Mouse (Mus musculus) thymus, adult 2 months (tissue): ENCODE results near the gene Tmed10. TPM values are rescaled to one million over a fixed set of nuclear protein-coding genes. Genes with fewer than 3 reads are reported as not detected.
A peak's percentile ranks its signal among the peaks of the same experiment; 100 is the strongest.

ENCODE experiments used
- DNase-seq: peaks from one replicate; pipeline ENCODE4 v3.0.0; 2021
- H3K27ac ChIP-seq: fragments of 200-500 bp; 2 replicates; pipeline ENCODE4 v1.5.1; 2012; ENCODE audit warnings: low read length, control low read depth; ENCODE audit not compliant: control insufficient read depth, insufficient read depth
- H3K27me3 ChIP-seq: fragments of 200-500 bp; 2 replicates; pipeline ENCODE4 v1.6.1; 2012; ENCODE audit warnings: mild to moderate bottlenecking, low read length, moderate library complexity, mixed read lengths; ENCODE audit not compliant: control insufficient read depth, insufficient read depth
- H3K36me3 ChIP-seq: fragments of 200-500 bp; 2 replicates; pipeline ENCODE4 v1.6.1; 2012; ENCODE audit warnings: mild to moderate bottlenecking, low read length, moderate library complexity; ENCODE audit not compliant: control insufficient read depth, insufficient read depth
- H3K4me1 ChIP-seq: fragments of 200-500 bp; replicated peaks from 2 replicates; pipeline ENCODE4 v1.6.1; 2012; ENCODE audit warnings: low read length; ENCODE audit not compliant: control insufficient read depth, insufficient read depth
- H3K4me3 ChIP-seq: fragments of 200-500 bp; 2 replicates; pipeline ENCODE4 v1.5.1; 2012; ENCODE audit warnings: mild to moderate bottlenecking, low read length, control low read depth, moderate library complexity; ENCODE audit not compliant: control insufficient read depth, insufficient read depth
- CTCF ChIP-seq: fragments of 200-500 bp; IDR thresholded peaks from 2 replicates; pipeline ENCODE4 v1.5.1; 2012; ENCODE audit warnings: mild to moderate bottlenecking, control low read depth, low read length, moderate library complexity, borderline replicate concordance; ENCODE audit not compliant: control insufficient read depth, poor library complexity, insufficient read depth; ENCODE audit errors: extremely low read depth
- POLR2A ChIP-seq: fragments of 200-500 bp; IDR thresholded peaks from 2 replicates; pipeline ENCODE4 v1.6.1; 2012; ENCODE audit warnings: mild to moderate bottlenecking, low read length, control low read depth, moderate library complexity; ENCODE audit not compliant: control insufficient read depth, poor library complexity, insufficient read depth; ENCODE audit errors: extremely low read depth
- WGBS: fragments of 180-500 bp; shearing (Covaris S2); methylation state at CpG from one replicate; pipeline ENCODE4 v1.1.7; 2018; 5-methylcytosine and 5-hydroxymethylcytosine counted together
- polyA plus RNA-seq: library from polyadenylated mRNA; depleted of rRNA; stranded (reverse); fragments of >200 nt; gene quantifications from 2 replicates; pipeline ENCODE4 v1.2.3, GENCODE M21; 2012; rRNA removed

Gene Tmed10
- 152 and 180 TPM in 2 replicates for polyA plus RNA-seq

DNA sequence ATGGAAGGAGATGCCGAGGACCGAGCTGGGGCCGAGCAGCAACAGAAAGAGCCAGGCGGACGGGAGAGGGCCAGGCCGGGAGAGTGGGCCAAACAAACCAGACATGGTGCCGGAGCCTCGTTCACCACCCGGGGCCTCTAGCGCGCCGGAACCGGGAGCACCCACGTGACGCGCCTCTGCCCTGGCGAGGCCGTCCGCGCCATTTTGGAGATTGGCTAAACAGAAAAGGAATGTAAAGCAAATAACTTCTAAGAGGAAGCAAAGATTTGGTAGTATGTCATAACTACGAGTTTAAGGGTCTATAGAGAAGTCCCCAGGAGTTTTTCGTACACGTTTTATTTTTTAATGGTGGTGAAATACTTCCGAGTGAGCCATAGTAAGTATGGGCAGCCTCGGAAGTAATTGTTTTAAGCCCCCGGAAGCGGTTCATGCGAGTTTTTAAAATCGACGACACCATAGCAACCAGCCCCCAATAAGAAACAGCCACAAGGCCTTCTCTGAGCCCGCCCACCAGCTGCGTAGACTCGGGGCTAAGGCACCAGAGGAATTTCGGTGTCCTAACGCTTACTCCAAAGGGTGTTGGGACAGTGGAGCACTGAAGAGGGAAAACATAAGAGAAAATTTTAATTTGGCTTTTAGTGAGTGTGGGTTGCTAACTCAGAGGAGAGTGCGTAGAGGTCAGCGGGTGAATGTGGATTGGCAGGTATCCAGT lies at the start of gene Tmed10:
Gene Tmed10 (minus strand): TSS at position 287 of the 712 bp plus-strand sequence.
- Histone ChIP-seq H3K27ac (no peak within 1 kb of the TSS), H3K27me3 (no peaks in the 10 kb centered on the region), H3K36me3 (no peaks in the 10 kb centered on the region), H3K4me3 (peak within 1 kb of the TSS; percentile 86), H3K4me1 (peaks cover 9% of the 10 kb centered on the region)
- TF ChIP-seq POLR2A (peak; percentile 40), CTCF (no peak)
- peak; percentile 86 for DNase-seq
- 1% methylated on average over 34 of the region's 37 CpGs for WGBS

DNA sequence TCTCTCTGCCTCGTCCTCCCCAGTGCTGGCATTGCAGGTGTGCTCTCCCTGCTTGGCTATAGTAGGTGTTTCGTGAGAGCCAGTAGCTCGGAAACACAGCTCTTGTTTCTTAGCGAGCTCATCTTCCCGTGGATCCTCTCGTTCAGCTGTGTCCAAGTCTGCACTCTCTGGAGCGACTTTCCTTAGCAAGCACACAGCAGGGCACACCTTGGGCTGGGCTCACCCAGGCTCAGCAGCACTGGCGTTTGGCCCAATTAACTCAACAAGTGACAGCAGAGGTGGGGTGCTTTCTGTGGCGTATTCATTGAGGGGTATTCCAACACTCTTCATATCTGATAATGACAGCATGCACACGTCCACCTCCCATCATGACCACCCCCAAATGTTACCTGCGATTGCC lies 48.6 kb upstream of the Tmed10 start:
- no peaks in the 10 kb centered on the region for H3K36me3 ChIP-seq
- peaks cover 15% of the 10 kb centered on the region for H3K4me1 ChIP-seq
- no peak overlapping the region for H3K27ac ChIP-seq
- no peaks in the 10 kb centered on the region for H3K27me3 ChIP-seq
- no peak for DNase-seq
- no peak overlapping the region for H3K4me3 ChIP-seq
- WGBS, result 92% methylated on average over 11 of the region's 11 CpGs
- no peak for TF ChIP-seq POLR2A
- no peak for TF ChIP-seq CTCF

DNA sequence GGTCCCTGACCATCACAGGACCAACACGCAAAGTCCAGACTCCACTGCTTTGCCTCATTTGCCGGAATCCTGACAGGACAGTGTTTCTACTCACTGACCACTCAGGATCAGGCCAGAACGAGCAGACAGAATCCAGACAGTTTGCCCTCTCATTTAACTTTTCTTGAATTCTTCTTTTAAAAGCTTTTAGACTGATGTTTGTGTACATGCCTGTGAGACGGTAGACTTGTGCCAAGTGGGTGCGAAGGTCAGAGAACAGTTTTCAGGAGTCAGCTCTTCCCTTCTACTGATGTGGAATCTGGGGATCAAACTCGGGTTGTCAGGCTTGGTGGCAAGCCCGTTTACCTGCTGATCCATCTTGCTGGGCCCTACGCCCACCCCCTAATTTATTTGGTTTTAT lies 47.9 kb upstream of the Tmed10 start:
- no peak overlapping the region for H3K4me3 ChIP-seq
- 91% methylated on average over 8 of the region's 8 CpGs for WGBS
- H3K4me1 ChIP-seq, result peaks cover 15% of the 10 kb centered on the region
- no peaks in the 10 kb centered on the region for H3K36me3 ChIP-seq
- TF ChIP-seq POLR2A (no peak), CTCF (no peak)
- DNase-seq, result no peak
- no peak overlapping the region for H3K27ac ChIP-seq
- H3K27me3 ChIP-seq, result no peaks in the 10 kb centered on the region

DNA sequence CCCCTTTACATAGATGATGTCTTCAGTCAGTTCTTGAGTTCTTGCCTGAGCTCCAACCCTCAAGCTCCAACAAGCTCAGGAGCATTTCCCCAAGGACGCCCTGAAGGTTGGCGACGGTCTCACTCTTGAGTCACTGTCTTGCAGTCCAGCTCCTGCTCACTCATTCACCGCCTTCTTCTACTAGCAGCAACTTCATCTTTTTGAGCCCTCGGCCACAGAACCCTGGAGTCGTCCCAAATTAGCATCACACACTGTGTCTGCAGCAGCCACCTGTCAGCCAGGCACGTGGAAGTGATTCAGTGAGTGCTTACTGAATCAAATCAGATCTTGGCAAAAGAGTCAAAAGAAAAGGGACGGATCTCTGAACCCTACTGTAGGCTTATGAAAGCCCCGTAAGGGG lies 46.3 kb upstream of the Tmed10 start:
- DNase-seq, result no peak
- Histone ChIP-seq H3K36me3 (no peaks in the 10 kb centered on the region), H3K27me3 (no peaks in the 10 kb centered on the region), H3K27ac (no peak overlapping the region), H3K4me3 (no peak overlapping the region), H3K4me1 (peaks cover 20% of the 10 kb centered on the region)
- TF ChIP-seq POLR2A (no peak), CTCF (no peak)
- WGBS, result 25% methylated on average over 9 of the region's 9 CpGs

DNA sequence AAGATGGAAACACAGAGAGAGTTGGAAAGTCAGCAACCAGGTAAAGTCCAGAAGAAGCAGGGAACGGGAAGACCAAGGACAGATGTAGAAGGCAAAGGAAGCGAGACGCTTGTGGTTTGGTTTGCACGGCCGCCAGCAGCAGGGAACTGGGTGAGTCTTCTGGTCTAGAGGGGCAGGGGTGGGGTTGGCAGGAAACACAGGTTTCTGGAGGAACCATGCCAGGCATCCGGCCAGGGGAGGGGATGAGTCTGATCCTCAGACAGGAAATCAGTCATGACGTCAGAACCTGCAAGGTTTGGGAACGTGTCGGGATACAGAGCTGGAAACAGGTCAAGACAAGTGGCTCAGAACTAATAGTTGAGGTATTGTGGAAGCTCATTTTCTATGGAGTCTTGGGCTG lies 43.2 kb upstream of the Tmed10 start:
- WGBS, result 5% methylated on average over 9 of the region's 9 CpGs
- H3K27me3 ChIP-seq, result no peaks in the 10 kb centered on the region
- H3K36me3 ChIP-seq, result no peaks in the 10 kb centered on the region
- DNase-seq, result peak; percentile 63
- H3K4me3 ChIP-seq, result no peak overlapping the region
- TF ChIP-seq CTCF (no peak), POLR2A (no peak)
- peaks cover 18% of the 10 kb centered on the region for H3K4me1 ChIP-seq
- no peak overlapping the region for H3K27ac ChIP-seq

DNA sequence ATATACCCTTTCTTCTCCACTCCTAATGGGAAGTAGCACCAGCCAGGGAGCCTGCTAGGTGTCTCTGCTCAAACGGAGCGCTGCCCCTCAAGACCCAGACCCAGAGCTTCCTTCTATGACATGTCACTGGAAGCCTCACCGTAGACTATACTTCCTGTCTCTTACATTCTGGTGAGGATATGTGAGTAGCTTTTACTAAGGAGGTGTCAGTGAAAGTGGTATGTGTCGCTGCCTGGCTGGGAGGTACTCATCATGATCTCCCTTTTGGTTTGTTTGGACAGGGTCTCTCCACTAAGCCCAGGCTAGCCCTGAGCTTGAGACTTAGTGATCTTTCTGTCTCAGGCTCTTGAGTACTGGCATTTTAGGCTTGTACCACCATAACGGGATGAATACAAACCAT lies 41.7 kb upstream of the Tmed10 start:
- Histone ChIP-seq H3K27me3 (no peaks in the 10 kb centered on the region), H3K4me1 (peaks cover 18% of the 10 kb centered on the region), H3K27ac (no peak overlapping the region), H3K4me3 (no peak overlapping the region), H3K36me3 (no peaks in the 10 kb centered on the region)
- DNase-seq, result no peak
- TF ChIP-seq CTCF (no peak), POLR2A (no peak)
- 30% methylated on average over 5 of the region's 5 CpGs for WGBS

DNA sequence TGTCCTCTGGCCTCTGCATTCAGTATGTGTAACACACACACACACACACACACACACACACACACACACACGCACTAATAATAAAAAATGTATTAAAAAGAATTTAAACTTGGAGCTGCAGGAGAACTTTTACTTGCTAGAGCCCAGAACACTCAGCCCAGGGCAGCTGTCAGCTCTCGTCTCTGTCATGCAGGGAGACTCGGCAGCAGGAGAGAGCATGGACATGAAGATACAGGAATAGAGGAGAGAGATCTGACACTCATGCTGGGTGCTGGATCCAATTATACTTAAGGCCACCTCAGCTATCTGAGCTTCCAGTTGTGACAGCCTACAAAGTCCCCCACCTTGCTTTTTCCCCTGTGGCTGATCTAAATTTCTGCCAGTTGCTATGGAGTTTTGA lies 41.2 kb upstream of the Tmed10 start:
- 97% methylated on average over 3 of the region's 3 CpGs for WGBS
- no peaks in the 10 kb centered on the region for H3K27me3 ChIP-seq
- no peak overlapping the region for H3K27ac ChIP-seq
- TF ChIP-seq CTCF (no peak), POLR2A (no peak)
- H3K4me1 ChIP-seq, result peaks cover 18% of the 10 kb centered on the region
- no peaks in the 10 kb centered on the region for H3K36me3 ChIP-seq
- H3K4me3 ChIP-seq, result no peak overlapping the region
- no peak for DNase-seq
